Mouse (Mus musculus) layer of hippocampus, adult 6 months (tissue): ENCODE data around the gene Faim. TPM values are rescaled to one million over a fixed set of nuclear protein-coding genes. Genes with fewer than 3 reads are reported as not detected.

Experiments used
- long read RNA-seq, 2 experiments: library from polyadenylated mRNA; unstranded; transcript quantifications; one replicate each; pipeline ENCODE4 v2.0.0; 2019 to 2020
- polyA plus RNA-seq: library from polyadenylated mRNA; unstranded; fragments of <200 nt; fragmentation: Nextera tagmentation; gene quantifications from 2 replicates; pipeline ENCODE4 v1.2.3, GENCODE M21; 2021

The Faim gene
- 86.6 and 94.7 TPM in 2 replicates for polyA plus RNA-seq
- long read RNA-seq, experiment 1, transcript Faim-202 (6 exons, 803 nt), result major isoform, 51 of 72 reads
- long read RNA-seq, experiment 1, transcript Faim-201 (5 exons, 1,019 nt), result minor isoform, 16 of 72 reads
- long read RNA-seq, experiment 1, partial matches to known transcripts, result 5 of 72 reads
- long read RNA-seq, experiment 1, other reads (novel, unspliced or antisense), result 0 of 72 reads
- long read RNA-seq, experiment 2, full-length matches to known transcripts, result 70 of 76 reads
- long read RNA-seq, experiment 2, partial matches to known transcripts, result 0 of 76 reads
- long read RNA-seq, experiment 2, other reads (novel, unspliced or antisense), result 6 of 76 reads

DNA sequence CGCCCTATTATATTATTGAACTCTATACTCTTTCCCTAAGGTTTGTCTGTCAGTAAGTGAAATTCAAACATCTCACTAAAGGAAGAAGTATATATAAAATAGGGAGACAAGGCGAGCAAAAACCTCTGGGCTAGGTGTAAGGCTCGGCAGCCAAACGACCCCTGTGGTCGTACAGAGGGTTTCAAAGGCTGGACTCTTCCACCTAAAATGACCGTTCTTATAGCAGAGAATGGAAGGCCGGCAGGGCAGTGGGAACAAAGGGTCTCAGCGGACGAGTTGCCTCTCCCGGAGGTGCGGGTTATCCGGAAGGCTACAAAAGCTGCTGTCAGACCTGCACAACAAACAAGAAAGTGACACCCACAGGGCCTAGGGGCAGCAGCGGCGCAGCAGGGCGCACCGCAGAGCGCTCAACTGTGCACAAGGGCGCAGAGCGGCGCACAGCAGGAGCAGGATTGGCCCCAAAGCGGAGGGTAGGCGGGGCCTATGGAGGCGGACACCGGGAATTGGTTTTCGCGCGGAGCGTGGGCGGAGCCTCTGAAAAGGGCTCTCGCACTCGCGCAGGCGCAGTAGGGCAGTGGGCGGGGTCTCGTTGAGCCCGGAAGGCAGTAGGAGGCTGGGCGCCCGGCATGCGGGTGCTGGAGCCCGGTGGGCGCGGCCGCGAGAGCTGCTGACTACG, at the start of gene Faim:
Faim (plus strand) TSS at position 574 of the 676 bp plus-strand sequence.

GRCm38 (mm10) chr9:98955103-98955715, 31.0 kb upstream of the Faim start, which contains the start of gene Foxl2:
Foxl2 (plus strand) TSS chr9:98955288.

GRCm38 (mm10) chr9:99035575-99035974, 49.4 kb downstream of the Faim start, which contains the start of gene Gm1123:
Gm1123 (minus strand) TSS chr9:99035715.

Other genes with a start within 250 kb of the Faim start
- not detected in 2 replicates for gene Prr23a1, start 143.9 kb upstream of the Faim start, polyA plus RNA-seq
- not detected in 2 replicates for gene Prr23a2, start 129.9 kb upstream of the Faim start, polyA plus RNA-seq
- not detected in 2 replicates for gene Prr23a3, start 121.6 kb upstream of the Faim start, polyA plus RNA-seq
- gene 7420426K07Rik, start 83.3 kb upstream of the Faim start, polyA plus RNA-seq, result not detected in 2 replicates
- gene Foxl2, start 31.1 kb upstream of the Faim start, polyA plus RNA-seq, result 0.04 TPM in 1 of 2 replicates, not detected in the other
- gene Gm1123, start 49.3 kb downstream of the Faim start, polyA plus RNA-seq, result 0.18 and 0.20 TPM in 2 replicates
- gene Pik3cb, start 154.2 kb downstream of the Faim start, polyA plus RNA-seq, result 3.4 and 4.3 TPM in 2 replicates